In genomic region chr7:136104021-136104420, GRCm38 (mm10) we compare ENCODE assay signal across 16 mouse cellular contexts.
A peak's percentile ranks its signal among the peaks of the same experiment; 100 is the strongest.
DNase-seq lines count a peak whose midpoint lies in the region; ATAC-seq lines count a peak whose summit lies in the region.
"Had no signal": no experiment of that assay in that cellular context is flagged by ENCODE, and none has a peak within 500 bp of the region (broad histone marks: within the 10 kb centered on the region; RNA-seq: fewer than 3 reads in every experiment).

No protein-coding gene starts in this region.

- peak; percentile 52 for DNase-seq in adrenal gland, adult 2 months
- DNase-seq in adrenal gland, postnatal 25 days: no peak
- DNase-seq in adrenal gland, adult 8-10 months: peak; percentile 24
- peak; percentile 18 for DNase-seq in adrenal gland, postnatal 10 days
- DNase-seq in adrenal gland, postnatal 36 days: peak; percentile 18 to 56
- no peak for DNase-seq in cerebellum, adult 9-10 months
- DNase-seq in spleen, postnatal 14 days (ENCODE audit: low spot score in 2 of 2): no peak
- DNase-seq: cerebellum, adult 11 months; cerebellum, adult 18-20 months; cerebellum, adult 8-10 months; cerebellum, postnatal 10 days; cerebellum, postnatal 25 days; forebrain, postnatal 0 days had no signal

- ATAC-seq in monocyte, adult 5-6 weeks (replicated peaks; ENCODE audit: insufficient number of reproducible peaks, low FRiP score, low TSS enrichment, poor library complexity, severe bottlenecking): no peak
- ATAC-seq: forebrain, embryonic 13.5 days; forebrain, embryonic 15.5 days; forebrain, postnatal 0 days had no signal

Comparison
In these comparisons a context has a peak if more than half of its experiments do, and no peak if none do; other contexts are left out.
1. DNase-seq: peak in adrenal gland, adult 2 months (single experiment), adrenal gland, adult 8-10 months (single experiment), adrenal gland, postnatal 10 days (single experiment) and adrenal gland, postnatal 36 days (2 of 2); none in adrenal gland, postnatal 25 days (single experiment), cerebellum, adult 9-10 months (single experiment) and spleen, postnatal 14 days (0 of 2).